Mouse (Mus musculus) forebrain, embryonic 10.5 days (tissue): ENCODE data around the gene Fat3. TPM values are rescaled to one million over a fixed set of nuclear protein-coding genes. Genes with fewer than 3 reads are reported as not detected.

Source experiments
- DNase-seq: peaks from one replicate; pipeline ENCODE4 v3.0.0-alpha.2; 2017; ENCODE audit warnings: low spot score; ENCODE audit errors: extremely low spot score
- H3K27ac ChIP-seq: fragments of 300-500 bp; sonication (generic); 2 replicates; pipeline ENCODE4 v1.5.1; 2016; ENCODE audit warnings: mild to moderate bottlenecking
- H3K27me3 ChIP-seq: fragments of 300-500 bp; sonication (generic); 2 replicates; pipeline ENCODE4 v1.6.1; 2016; ENCODE audit warnings: mild to moderate bottlenecking; ENCODE audit not compliant: poor library complexity, severe bottlenecking
- H3K36me3 ChIP-seq: fragments of 300-500 bp; sonication (generic); replicated peaks from 2 replicates; pipeline ENCODE4 v1.6.1; 2016; ENCODE audit warnings: mild to moderate bottlenecking, moderate library complexity
- H3K4me1 ChIP-seq: fragments of 300-500 bp; sonication (generic); 2 replicates; pipeline ENCODE4 v1.6.1; 2016
- H3K4me3 ChIP-seq: fragments of 300-500 bp; sonication (generic); 2 replicates; pipeline ENCODE4 v1.5.1; 2016; ENCODE audit warnings: mild to moderate bottlenecking, moderate library complexity
- H3K9me3 ChIP-seq: fragments of 300-500 bp; sonication (generic); 2 replicates; pipeline ENCODE4 v1.6.1; 2016; ENCODE audit warnings: mild to moderate bottlenecking, moderate library complexity
- WGBS: fragments of 180-500 bp; shearing (Covaris S2); methylation state at CpG from one replicate; pipeline ENCODE4 v1.1.7; 2016; 5-methylcytosine and 5-hydroxymethylcytosine counted together
- polyA plus RNA-seq: library from polyadenylated mRNA; unstranded; fragments of >200 nt; fragmentation: Nextera tagmentation; extraction: Ambion mirVana; gene quantifications from 2 replicates; pipeline ENCODE4 v1.2.1, GENCODE M21; 2016

Fat3 gene
- polyA plus RNA-seq, 1 experiment from 2014 or later: 5.2 TPM

GRCm38 (mm10) chr9:16202296-16202695 lies 298.8 kb downstream of the Fat3 start:
- no peak for DNase-seq
- H3K36me3 ChIP-seq: no peaks in the 10 kb centered on the region
- H3K27ac ChIP-seq: no peak overlapping the region
- H3K4me1 ChIP-seq: peaks cover 12% of the 10 kb centered on the region
- H3K9me3 ChIP-seq: no peaks in the 10 kb centered on the region
- no peaks in the 10 kb centered on the region for H3K27me3 ChIP-seq
- H3K4me3 ChIP-seq: no peak overlapping the region
- WGBS: 82% methylated on average over 6 of the region's 6 CpGs

DNA sequence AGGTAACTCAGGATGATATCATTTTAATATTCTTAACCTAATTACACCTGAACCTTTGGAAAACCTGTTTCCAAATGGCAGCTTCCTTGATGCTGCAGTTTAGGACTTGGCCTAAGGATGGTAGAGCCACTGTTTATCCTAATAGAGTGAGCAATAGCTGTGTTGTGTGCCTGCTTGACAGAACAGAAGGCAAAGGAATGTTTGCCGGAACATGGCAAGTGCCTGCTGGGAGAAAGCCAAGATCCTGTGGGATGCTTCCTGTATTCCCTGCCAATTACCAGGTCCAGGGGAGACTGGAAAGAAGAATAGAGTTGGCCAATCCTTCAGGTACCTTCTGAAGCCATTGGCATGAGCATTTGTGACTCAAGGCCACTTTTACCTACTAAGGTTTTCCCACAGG lies 300.1 kb downstream of the Fat3 start:
- no peaks in the 10 kb centered on the region for H3K9me3 ChIP-seq
- H3K4me3 ChIP-seq: no peak overlapping the region
- H3K27ac ChIP-seq: no peak overlapping the region
- no peaks in the 10 kb centered on the region for H3K27me3 ChIP-seq
- no peak for DNase-seq
- H3K36me3 ChIP-seq: no peaks in the 10 kb centered on the region
- 91% methylated on average over 1 of the region's 1 CpGs for WGBS
- H3K4me1 ChIP-seq: peaks cover 12% of the 10 kb centered on the region

DNA sequence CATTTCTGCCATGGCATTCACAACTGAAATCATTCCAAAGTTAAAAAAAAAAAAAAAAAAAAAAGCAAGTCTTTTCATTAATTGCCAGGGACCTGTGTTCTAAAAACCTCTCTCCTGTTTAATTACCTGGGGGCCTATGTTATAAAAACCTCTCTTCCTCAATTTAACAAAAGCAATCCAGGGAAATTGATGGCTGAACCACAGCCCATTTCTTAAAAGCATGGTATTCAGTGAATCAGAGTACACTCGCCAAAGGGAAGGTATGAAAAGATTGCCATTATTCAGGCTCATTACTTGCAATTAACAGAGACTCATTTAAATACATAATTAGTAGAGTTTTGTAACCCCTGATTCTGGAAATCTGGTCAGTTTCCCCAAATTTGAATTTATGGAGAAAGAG lies 314.6 kb downstream of the Fat3 start:
- H3K36me3 ChIP-seq: no peaks in the 10 kb centered on the region
- no peaks in the 10 kb centered on the region for H3K9me3 ChIP-seq
- DNase-seq: no peak
- no peak overlapping the region for H3K27ac ChIP-seq
- no peaks in the 10 kb centered on the region for H3K27me3 ChIP-seq
- WGBS: 61% methylated on average over 1 of the region's 1 CpGs
- H3K4me3 ChIP-seq: no peak overlapping the region
- H3K4me1 ChIP-seq: peaks cover 14% of the 10 kb centered on the region

- no peaks in the 10 kb centered on the region for H3K9me3 ChIP-seq
- peaks cover 3% of the 10 kb centered on the region; the same call in 1 of the 2 replicates for H3K4me1 ChIP-seq
- H3K36me3 ChIP-seq: no peaks in the 10 kb centered on the region
- no peak overlapping the region for H3K27ac ChIP-seq
- H3K4me3 ChIP-seq: no peak overlapping the region
- WGBS: 92% methylated on average over 4 of the region's 4 CpGs
- H3K27me3 ChIP-seq: no peaks in the 10 kb centered on the region
- no peak for DNase-seq
Measured at GRCm38 (mm10) chr9:16169238-16169637, 331.8 kb downstream of the Fat3 start.

GRCm38 (mm10) chr9:16168051-16168450 lies 333.0 kb downstream of the Fat3 start:
- DNase-seq: no peak
- Histone ChIP-seq H3K27ac (no peak overlapping the region), H3K27me3 (no peaks in the 10 kb centered on the region), H3K4me1 (peaks cover 3% of the 10 kb centered on the region; the same call in 1 of the 2 replicates), H3K36me3 (no peaks in the 10 kb centered on the region), H3K9me3 (no peaks in the 10 kb centered on the region), H3K4me3 (no peak overlapping the region)
- 85% methylated on average over 2 of the region's 2 CpGs for WGBS

GRCm38 (mm10) chr9:16159366-16159765 lies 341.7 kb downstream of the Fat3 start:
- H3K27me3 ChIP-seq: no peaks in the 10 kb centered on the region
- no peaks in the 10 kb centered on the region; the same call in 1 of the 2 replicates for H3K9me3 ChIP-seq
- no peak overlapping the region for H3K27ac ChIP-seq
- no peaks in the 10 kb centered on the region for H3K4me1 ChIP-seq
- H3K4me3 ChIP-seq: no peak overlapping the region
- 97% methylated on average over 5 of the region's 5 CpGs for WGBS
- no peak for DNase-seq
- H3K36me3 ChIP-seq: no peaks in the 10 kb centered on the region

DNA sequence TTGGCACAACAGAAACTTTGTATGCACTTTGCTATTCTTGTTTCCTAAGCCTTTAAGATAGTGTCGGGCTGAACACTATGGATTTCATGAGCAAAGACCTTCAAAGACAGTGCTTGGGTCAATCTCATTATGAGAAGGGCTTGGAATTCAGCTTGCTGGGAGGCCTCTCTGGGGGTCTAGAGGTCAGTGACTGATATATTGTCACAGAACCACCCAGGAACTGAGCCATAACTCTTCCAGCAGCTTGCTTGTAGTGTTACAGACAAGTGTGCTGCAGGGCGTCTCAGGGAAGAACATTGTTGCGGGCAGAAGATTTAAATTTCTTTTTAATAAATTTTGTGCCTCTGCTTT lies 347.5 kb downstream of the Fat3 start:
- H3K9me3 ChIP-seq: no peaks in the 10 kb centered on the region
- WGBS: 52% methylated on average over 3 of the region's 3 CpGs
- H3K27me3 ChIP-seq: no peaks in the 10 kb centered on the region
- H3K27ac ChIP-seq: no peak overlapping the region
- DNase-seq: no peak
- peaks cover 16% of the 10 kb centered on the region for H3K4me1 ChIP-seq
- H3K36me3 ChIP-seq: no peaks in the 10 kb centered on the region
- no peak overlapping the region for H3K4me3 ChIP-seq

GRCm38 (mm10) chr9:16152756-16153579 lies 348.1 kb downstream of the Fat3 start:
- Histone ChIP-seq H3K36me3 (no peaks in the 10 kb centered on the region), H3K4me3 (no peak overlapping the region), H3K27me3 (no peaks in the 10 kb centered on the region), H3K4me1 (peaks cover 22% of the 10 kb centered on the region), H3K27ac (no peak overlapping the region), H3K9me3 (no peaks in the 10 kb centered on the region)
- DNase-seq: no peak
- 61% methylated on average over 4 of the region's 4 CpGs for WGBS

GRCm38 (mm10) chr9:16150046-16150445 lies 351.0 kb downstream of the Fat3 start:
- H3K9me3 ChIP-seq: no peaks in the 10 kb centered on the region
- no peak for DNase-seq
- no peaks in the 10 kb centered on the region for H3K36me3 ChIP-seq
- peaks cover 32% of the 10 kb centered on the region for H3K4me1 ChIP-seq
- no peaks in the 10 kb centered on the region for H3K27me3 ChIP-seq
- H3K4me3 ChIP-seq: no peak overlapping the region
- H3K27ac ChIP-seq: no peak overlapping the region

GRCm38 (mm10) chr9:16147735-16148134 lies 353.4 kb downstream of the Fat3 start:
- peaks cover 19% of the 10 kb centered on the region for H3K4me1 ChIP-seq
- no peaks in the 10 kb centered on the region for H3K27me3 ChIP-seq
- no peak for DNase-seq
- no peaks in the 10 kb centered on the region for H3K36me3 ChIP-seq
- no peak overlapping the region for H3K27ac ChIP-seq
- H3K4me3 ChIP-seq: no peak overlapping the region
- 28% methylated on average over 1 of the region's 1 CpGs for WGBS
- H3K9me3 ChIP-seq: no peaks in the 10 kb centered on the region

- Histone ChIP-seq H3K36me3 (no peaks in the 10 kb centered on the region), H3K9me3 (no peaks in the 10 kb centered on the region), H3K27ac (no peak overlapping the region), H3K4me3 (no peak overlapping the region), H3K27me3 (no peaks in the 10 kb centered on the region), H3K4me1 (peaks cover 17% of the 10 kb centered on the region)
- 76% methylated on average over 3 of the region's 3 CpGs for WGBS
- no peak for DNase-seq
Measured at GRCm38 (mm10) chr9:16144684-16145083, 356.4 kb downstream of the Fat3 start.

DNA sequence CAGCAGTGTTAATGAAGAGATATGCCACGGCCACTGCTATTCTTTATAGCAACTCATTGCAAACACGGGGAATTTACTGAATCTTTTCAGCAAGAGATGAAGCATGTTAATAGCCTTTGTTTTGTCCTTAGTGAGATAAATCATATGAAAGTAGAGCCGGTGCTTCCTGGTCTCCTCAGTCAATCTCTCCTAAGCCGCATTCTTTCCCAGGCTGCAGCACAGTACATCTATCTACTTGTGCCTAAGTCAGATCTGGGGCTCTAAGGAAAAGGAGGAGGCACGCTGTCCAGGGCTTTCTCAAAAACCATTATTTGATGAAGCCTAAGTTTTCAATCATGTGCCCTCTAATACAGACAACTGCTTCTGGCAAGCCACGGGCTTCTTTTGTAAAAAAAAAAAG lies 361.8 kb downstream of the Fat3 start:
- Histone ChIP-seq H3K9me3 (no peaks in the 10 kb centered on the region), H3K36me3 (no peaks in the 10 kb centered on the region), H3K27me3 (no peaks in the 10 kb centered on the region), H3K4me3 (no peak overlapping the region), H3K4me1 (peaks cover 14% of the 10 kb centered on the region), H3K27ac (no peak overlapping the region)
- 77% methylated on average over 6 of the region's 6 CpGs for WGBS
- DNase-seq: no peak

DNA sequence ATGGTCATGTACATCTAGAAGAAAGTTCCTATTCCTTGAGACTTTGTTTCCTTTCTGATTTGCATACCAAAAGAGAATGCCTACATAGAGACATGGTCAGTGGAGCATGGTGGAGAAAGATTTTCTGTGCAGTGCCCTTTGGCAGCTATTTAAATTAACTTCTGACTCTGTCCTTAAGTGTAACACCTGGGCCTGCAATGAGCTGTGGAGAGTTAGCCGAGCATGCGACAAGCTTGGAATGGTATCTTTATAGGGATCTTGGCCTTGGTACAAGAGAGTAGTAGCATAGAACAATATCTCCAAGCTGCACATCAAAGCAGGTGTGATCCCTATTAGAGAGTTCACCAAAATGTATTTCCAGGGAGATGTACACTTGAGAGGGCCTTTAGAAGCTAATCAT lies 368.0 kb downstream of the Fat3 start:
- H3K27me3 ChIP-seq: no peaks in the 10 kb centered on the region
- 94% methylated on average over 2 of the region's 2 CpGs for WGBS

GRCm38 (mm10) chr9:16132594-16132993 lies 368.5 kb downstream of the Fat3 start:
- 94% methylated on average over 1 of the region's 1 CpGs for WGBS
- H3K27me3 ChIP-seq: no peaks in the 10 kb centered on the region
- no peaks in the 10 kb centered on the region for H3K36me3 ChIP-seq
- H3K9me3 ChIP-seq: no peaks in the 10 kb centered on the region
- no peak overlapping the region for H3K27ac ChIP-seq
- H3K4me3 ChIP-seq: no peak overlapping the region
- no peak for DNase-seq
- peaks cover 11% of the 10 kb centered on the region for H3K4me1 ChIP-seq

More for the DNA sequence above, 368.0 kb downstream of the Fat3 start:
- H3K4me1 ChIP-seq: peaks cover 11% of the 10 kb centered on the region
- no peaks in the 10 kb centered on the region for H3K9me3 ChIP-seq
- H3K36me3 ChIP-seq: no peaks in the 10 kb centered on the region
- H3K27ac ChIP-seq: no peak overlapping the region
- no peak for DNase-seq
- no peak overlapping the region for H3K4me3 ChIP-seq
